Mouse (Mus musculus): Measurements from ENCODE around the gene Stx2. TPM values are rescaled to one million over a fixed set of nuclear protein-coding genes. Genes with fewer than 3 reads are reported as not detected.
"Not testable (repeated sequence)": the region's sequence is repeated elsewhere in the genome, so short reads cannot be mapped to it uniquely, and the experiment has no call there.

The Stx2 gene
- total RNA-seq, 2 experiments from 2014 or later: 6.3 to 7.8 TPM

GRCm38 (mm10) chr5:128971298-128971697, 37.1 kb downstream of the Stx2 start:
- Histone ChIP-seq H3K4me3 (no peak overlapping the region), H3K27ac (no peak overlapping the region)
- peak; percentile 63 for DNase-seq
- intact Hi-C loops (cut with DNase I): loop anchor here (10.0 kb wide), 1 partner anchor 446 kb away; no protein-coding TSS in a partner anchor
- peak; percentile 74 for TF ChIP-seq CTCF (IDR thresholded peaks at IDR 0.05)

GRCm38 (mm10) chr5:128970878-128971277, 37.5 kb downstream of the Stx2 start:
- intact Hi-C loops (cut with DNase I): loop anchor here (10.0 kb wide), 1 partner anchor 446 kb away; no protein-coding TSS in a partner anchor
- no peak for TF ChIP-seq CTCF (IDR thresholded peaks at IDR 0.05)
- no peak overlapping the region for H3K27ac ChIP-seq
- no peak for DNase-seq
- H3K4me3 ChIP-seq: no peak overlapping the region

- no peak for DNase-seq
- H3K4me3 ChIP-seq: no peak overlapping the region
- TF ChIP-seq CTCF (IDR thresholded peaks at IDR 0.05): no peak
- no peak overlapping the region for H3K27ac ChIP-seq
- intact Hi-C loops (cut with DNase I): no loop called here
Observed at GRCm38 (mm10) chr5:128964353-128964752, 44.0 kb downstream of the Stx2 start.

GRCm38 (mm10) chr5:128958916-128959315, 49.5 kb downstream of the Stx2 start:
- intact Hi-C loops (cut with DNase I): no loop called here
- no peak for DNase-seq
- Histone ChIP-seq H3K4me3 (no peak overlapping the region), H3K27ac (no peak overlapping the region)
- no peak for TF ChIP-seq CTCF (IDR thresholded peaks at IDR 0.05)

- DNase-seq; intact Hi-C loops (cut with DNase I); H3K4me3 ChIP-seq; H3K27ac ChIP-seq: not testable (repeated sequence)
- TF ChIP-seq CTCF (IDR thresholded peaks at IDR 0.05): peak; percentile 34
Observed at GRCm38 (mm10) chr5:128954371-128954770, 54.0 kb downstream of the Stx2 start.

- no peak for TF ChIP-seq CTCF (IDR thresholded peaks at IDR 0.05)
- DNase-seq: no peak
- intact Hi-C loops (cut with DNase I): no loop called here
- Histone ChIP-seq H3K4me3 (peak within 1 kb of the TSS; percentile 25; the same call in 1 of the 2 replicates), H3K27ac (no peak within 1 kb of the TSS)
Observed at GRCm38 (mm10) chr5:128953278-128954070, 54.9 kb downstream of the Stx2 start, which contains the start of gene Rimbp2. TSS of gene Rimbp2 (minus strand) at chr5:128953486.

- no peak for DNase-seq
- peak overlapping the region; percentile 25; the same call in 1 of the 2 replicates for H3K4me3 ChIP-seq
Observed at GRCm38 (mm10) chr5:128952291-128953195, 55.8 kb downstream of the Stx2 start.

GRCm38 (mm10) chr5:128951472-128951871, 56.9 kb downstream of the Stx2 start:
- DNase-seq: no peak
- Histone ChIP-seq H3K4me3 (no peak overlapping the region), H3K27ac (no peak overlapping the region)
- TF ChIP-seq CTCF (IDR thresholded peaks at IDR 0.05): no peak
- intact Hi-C loops (cut with DNase I): no loop called here

More at GRCm38 (mm10) chr5:128952291-128953195, 55.8 kb downstream of the Stx2 start:
- H3K27ac ChIP-seq: no peak overlapping the region
- intact Hi-C loops (cut with DNase I): no loop called here
- no peak for TF ChIP-seq CTCF (IDR thresholded peaks at IDR 0.05)

GRCm38 (mm10) chr5:128947093-128947492, 61.3 kb downstream of the Stx2 start:
- peak; percentile 60 for TF ChIP-seq CTCF (IDR thresholded peaks at IDR 0.05)
- no peak overlapping the region for H3K27ac ChIP-seq
- DNase-seq: peak; percentile 33
- intact Hi-C loops (cut with DNase I): no loop called here
- no peak overlapping the region for H3K4me3 ChIP-seq

GRCm38 (mm10) chr5:128940436-128940835, 67.9 kb downstream of the Stx2 start:
- no peak overlapping the region for H3K4me3 ChIP-seq
- DNase-seq: no peak
- intact Hi-C loops (cut with DNase I): no loop called here

GRCm38 (mm10) chr5:128935359-128935899, 72.9 kb downstream of the Stx2 start:
- no peak for DNase-seq
- no peak for TF ChIP-seq CTCF (IDR thresholded peaks at IDR 0.05)
- no peak overlapping the region for H3K4me3 ChIP-seq
- no peak overlapping the region for H3K27ac ChIP-seq
- intact Hi-C loops (cut with DNase I): no loop called here

More at GRCm38 (mm10) chr5:128940436-128940835, 67.9 kb downstream of the Stx2 start:
- no peak for TF ChIP-seq CTCF (IDR thresholded peaks at IDR 0.05)
- no peak overlapping the region for H3K27ac ChIP-seq

Other genes with a start within 250 kb of the Stx2 start
- gene Rimbp2, start 55.1 kb downstream of the Stx2 start, total RNA-seq (2021): under 1 TPM in 1 of 2 experiments, not detected in 1; 0.05 TPM
- gene Ran, start 11.5 kb upstream of the Stx2 start, total RNA-seq (2021): 10 to 100 TPM; 78.9 to 94.0 TPM
- gene Adgrd1, start 88.2 kb upstream of the Stx2 start, total RNA-seq (2021): 1 to 10 TPM; 5.6 to 6.0 TPM